Mouse (Mus musculus): Measurements from ENCODE around the gene Gphb5. TPM values are rescaled to one million over a fixed set of nuclear protein-coding genes. Genes with fewer than 3 reads are reported as not detected.
"Not testable (repeated sequence)": the region's sequence is repeated elsewhere in the genome, so short reads cannot be mapped to it uniquely, and the experiment has no call there.

Gene Gphb5
- not detected in 2 replicates for polyA plus RNA-seq (2012; rRNA removed)

- DNase-seq (ENCODE audit: low read depth), result no peak
Measured at GRCm38 (mm10) chr12:75416681-75417080, at the start of gene Gphb5. Gphb5 (minus strand) TSS chr12:75416781.

- no peak for DNase-seq (ENCODE audit: low read depth)
Measured at GRCm38 (mm10) chr12:75466206-75466605, 49.6 kb upstream of the Gphb5 start.

DNA sequence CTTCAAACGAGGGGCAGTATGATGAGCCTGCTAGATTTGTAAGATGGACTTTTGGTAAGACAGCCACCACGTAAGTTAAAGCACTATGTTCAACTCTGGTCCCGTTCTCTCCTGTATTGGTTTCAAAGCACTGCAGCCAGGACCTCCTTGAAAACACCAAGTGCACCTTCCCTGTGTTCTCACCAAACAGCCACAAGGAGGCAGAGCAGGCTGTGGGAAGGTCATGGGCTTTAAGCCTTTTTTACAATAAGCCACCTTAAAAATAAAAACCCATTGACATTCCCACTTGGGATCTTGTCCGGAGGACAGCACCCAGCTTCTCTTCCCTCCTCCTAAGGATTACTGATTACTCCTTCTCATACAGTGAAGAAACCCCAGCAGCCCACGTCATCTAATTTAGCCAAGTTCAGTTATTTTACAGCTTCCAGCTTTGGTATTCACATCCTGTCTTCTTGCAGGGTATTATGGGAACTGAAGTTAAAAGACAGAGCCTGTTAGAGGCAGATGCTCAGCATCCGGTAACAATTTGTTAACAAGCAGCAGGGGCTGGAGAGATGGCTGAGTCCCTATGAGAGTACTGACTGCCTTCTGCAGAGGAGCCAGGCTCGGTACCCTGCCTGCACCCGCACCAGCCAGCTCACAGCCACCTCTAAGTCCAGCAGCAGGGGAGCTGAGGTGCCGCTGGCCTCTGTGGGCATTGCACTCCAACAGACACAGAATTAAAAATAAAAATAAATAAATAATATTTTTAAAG, 47.6 kb upstream of the Gphb5 start:
- DNase-seq (ENCODE audit: low read depth), result no peak

DNA sequence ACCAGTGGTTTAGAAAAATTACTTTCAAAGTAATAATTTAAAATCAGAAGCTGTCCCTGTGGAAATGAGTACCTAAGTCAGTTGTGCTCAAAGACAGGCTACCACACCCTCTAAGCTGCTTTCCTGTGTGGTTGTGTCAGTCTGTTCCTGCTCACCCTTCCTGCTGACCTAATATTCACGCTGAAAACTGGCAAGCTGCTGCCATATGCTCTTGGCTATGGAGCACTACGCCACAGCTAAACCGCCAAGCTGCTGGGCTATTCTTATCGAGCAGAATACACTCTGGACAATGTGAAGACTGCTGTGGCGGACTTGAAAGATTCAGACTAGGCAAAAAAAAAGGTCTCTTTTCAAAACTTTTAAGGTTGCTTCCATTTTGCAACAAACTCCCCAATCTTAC, 44.0 kb upstream of the Gphb5 start:
- DNase-seq (ENCODE audit: low read depth), result no peak

- no peak for DNase-seq (ENCODE audit: low read depth)
Measured at GRCm38 (mm10) chr12:75459656-75460055, 43.1 kb upstream of the Gphb5 start.

DNA sequence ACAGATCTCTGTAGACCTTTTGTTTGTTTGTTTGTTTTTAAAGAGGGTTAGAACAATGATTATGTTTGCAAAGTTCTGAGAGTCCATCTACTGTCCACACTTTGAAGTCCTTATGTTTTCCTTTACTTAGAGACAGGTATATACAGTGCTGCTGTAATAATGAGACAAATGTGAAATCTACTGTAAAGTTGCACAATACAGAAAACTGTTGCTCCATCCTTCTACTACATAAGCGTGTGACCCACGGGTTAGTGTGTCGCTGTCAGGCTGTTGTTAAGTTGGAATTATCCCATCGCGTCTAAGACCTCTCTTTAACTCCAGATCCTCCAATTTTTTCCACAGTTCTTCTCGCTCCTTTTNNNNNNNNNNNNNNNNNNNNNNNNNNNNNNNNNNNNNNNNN, 36.9 kb upstream of the Gphb5 start:
- peak; percentile 54 for DNase-seq (ENCODE audit: low read depth)

DNA sequence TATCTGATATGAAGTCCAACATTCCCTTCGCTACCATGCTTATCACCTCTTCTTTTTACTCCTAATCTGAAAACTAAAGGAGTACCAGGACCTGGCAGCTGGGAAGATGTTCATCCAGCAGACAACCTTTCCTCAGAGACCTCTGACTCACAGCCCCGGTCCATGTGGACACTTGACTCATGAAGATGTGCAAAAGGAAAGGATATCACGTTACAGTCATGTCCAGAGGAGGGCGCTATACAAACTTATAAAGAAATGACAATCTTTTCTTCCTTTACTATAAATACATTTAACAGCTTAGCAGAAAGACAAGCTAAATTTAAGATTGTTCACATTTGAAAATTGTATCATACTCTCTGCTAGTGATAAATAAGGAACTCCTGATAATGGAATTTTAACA, 36.4 kb upstream of the Gphb5 start:
- DNase-seq (ENCODE audit: low read depth), result no peak

GRCm38 (mm10) chr12:75450592-75450991, 34.0 kb upstream of the Gphb5 start:
- DNase-seq (ENCODE audit: low read depth), result no peak

- DNase-seq (ENCODE audit: low read depth), result no peak
Measured at GRCm38 (mm10) chr12:75450011-75450410, 33.4 kb upstream of the Gphb5 start.

DNA sequence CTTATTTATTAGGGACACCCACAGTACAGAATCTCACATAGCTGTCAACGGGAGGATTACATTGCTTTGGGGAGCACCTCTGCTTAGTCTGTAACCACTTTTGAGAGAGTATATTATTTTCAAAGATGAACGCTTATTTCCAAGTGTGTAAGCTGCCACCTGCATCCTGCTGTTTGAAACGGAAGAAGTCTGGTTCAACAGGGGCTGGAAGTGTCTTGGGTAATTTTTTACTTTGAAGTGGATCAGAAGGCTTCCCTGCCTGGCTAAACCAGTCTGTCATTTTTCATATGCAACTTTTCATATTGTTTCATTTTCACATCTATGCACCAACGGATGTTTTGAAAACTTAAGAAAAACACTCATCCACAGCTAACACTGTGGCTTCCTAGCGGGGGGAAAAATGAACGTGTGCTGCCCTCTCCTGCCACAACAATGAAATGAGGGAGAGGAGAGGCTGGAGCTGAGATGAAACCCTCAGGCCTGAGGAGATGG, 32.9 kb upstream of the Gphb5 start:
- DNase-seq (ENCODE audit: low read depth), result no peak

DNA sequence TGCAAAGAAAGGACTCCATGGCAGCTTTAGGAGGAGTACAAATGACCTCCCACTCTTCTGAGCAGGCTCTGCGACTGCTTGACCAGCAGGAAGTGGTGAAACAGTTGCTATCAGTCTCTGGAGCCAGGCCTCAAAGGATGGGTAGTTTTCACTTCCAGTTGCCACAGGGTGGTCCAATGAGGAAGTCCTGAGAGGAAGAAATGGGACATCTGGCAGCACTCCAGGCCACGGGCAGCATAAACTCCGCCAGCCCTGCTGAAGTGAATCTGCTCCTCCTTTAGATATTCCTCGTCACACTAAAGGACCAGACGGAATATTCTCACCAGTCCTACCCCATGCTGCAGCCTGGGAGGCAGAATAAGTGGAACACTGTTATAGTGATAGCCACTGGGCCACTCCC, 32.3 kb upstream of the Gphb5 start:
- no peak for DNase-seq (ENCODE audit: low read depth)

GRCm38 (mm10) chr12:75446245-75446644, 29.7 kb upstream of the Gphb5 start:
- DNase-seq (ENCODE audit: low read depth), result no peak

GRCm38 (mm10) chr12:75432400-75432799, 15.8 kb upstream of the Gphb5 start:
- DNase-seq (ENCODE audit: low read depth), result not testable (repeated sequence)

DNA sequence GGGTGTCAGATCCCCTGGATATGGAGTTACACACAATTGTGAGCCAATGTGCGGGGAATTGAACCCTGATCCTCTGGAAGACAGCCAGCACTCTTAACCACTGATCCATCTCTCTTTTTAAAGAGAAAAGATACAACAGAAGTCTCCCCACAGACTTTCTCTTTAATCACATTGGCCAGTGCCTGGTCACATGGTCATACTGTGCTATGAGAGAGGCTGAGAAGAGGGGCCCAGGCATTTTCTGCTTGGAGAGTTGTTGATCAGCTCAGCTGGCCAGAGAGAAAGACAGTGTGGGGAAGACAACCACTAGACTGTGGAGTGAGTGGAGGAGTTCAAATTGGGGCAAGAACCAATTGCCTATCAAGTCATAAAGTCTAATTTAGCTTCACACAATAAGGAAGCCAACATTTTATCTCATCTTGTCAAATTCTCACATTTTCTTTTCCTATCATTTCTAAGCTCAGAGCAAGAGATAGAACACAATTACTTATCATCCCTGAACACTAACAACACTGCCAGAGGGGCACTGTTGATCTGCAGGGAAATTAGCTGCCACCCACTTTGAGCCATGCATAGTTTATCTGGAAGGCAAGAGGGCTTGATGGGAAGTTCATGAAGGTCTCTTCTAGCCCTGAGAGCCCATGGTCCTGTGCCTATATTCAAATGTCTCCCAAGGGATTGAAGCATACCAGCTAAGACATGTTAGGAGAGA, 13.3 kb upstream of the Gphb5 start:
- no peak for DNase-seq (ENCODE audit: low read depth)

DNA sequence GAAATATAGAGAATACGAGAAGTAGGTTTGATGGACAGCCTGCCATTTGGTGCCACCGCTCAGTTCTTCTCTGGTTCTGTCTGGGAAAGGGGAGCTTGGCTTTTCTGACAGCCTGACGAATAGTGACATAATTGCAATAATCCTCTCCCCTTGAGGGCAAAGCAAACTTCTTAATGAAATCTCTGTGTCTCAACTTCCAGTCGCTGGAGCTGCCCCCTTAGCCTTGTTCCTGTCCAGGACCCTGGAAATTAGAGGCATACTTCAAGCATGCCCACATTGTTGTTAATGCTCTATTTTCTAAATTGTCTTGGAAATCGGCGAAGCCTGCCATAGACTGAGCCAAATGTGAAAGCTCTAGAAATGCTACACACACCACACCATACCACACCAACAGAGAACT, 12.1 kb upstream of the Gphb5 start:
- DNase-seq (ENCODE audit: low read depth), result no peak

DNA sequence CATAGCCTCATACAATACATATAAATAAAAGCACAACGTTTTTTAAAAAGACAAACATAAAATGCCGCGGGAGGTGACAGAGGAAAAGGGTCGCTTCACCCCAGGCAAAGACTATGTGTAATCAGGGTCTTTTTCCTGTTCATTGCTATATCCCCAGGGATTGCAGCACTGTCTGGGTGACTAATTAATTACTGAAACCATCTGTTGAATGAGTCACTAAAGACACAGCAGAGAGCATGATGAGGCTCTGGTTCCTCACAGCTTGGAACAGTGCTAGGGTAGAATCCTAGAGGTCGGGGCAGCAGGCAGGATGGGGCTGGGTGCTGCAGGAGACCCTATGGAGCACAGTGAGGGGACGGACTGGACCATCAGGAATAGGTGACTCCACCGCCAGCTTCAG, 9.3 kb upstream of the Gphb5 start:
- no peak for DNase-seq (ENCODE audit: low read depth)

DNA sequence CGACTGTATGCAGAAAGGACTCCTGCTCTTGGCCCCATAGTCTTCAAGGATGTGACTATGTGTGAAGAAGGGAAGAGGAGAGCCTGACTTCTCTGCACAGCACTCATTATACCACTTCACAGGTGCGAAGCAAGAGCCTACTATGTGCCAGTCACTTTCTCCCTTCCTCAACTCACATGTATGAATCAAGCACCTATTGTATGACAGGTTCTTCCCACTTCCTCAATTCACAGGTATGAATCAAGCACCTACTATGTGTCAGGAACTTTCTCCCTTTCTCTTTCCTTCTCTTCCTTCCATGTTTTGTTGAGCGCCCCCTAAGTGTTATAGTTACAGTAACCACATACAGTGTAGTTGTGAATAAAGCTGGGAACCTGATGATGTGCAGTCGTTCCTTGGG, 8.2 kb upstream of the Gphb5 start:
- DNase-seq (ENCODE audit: low read depth), result no peak

DNA sequence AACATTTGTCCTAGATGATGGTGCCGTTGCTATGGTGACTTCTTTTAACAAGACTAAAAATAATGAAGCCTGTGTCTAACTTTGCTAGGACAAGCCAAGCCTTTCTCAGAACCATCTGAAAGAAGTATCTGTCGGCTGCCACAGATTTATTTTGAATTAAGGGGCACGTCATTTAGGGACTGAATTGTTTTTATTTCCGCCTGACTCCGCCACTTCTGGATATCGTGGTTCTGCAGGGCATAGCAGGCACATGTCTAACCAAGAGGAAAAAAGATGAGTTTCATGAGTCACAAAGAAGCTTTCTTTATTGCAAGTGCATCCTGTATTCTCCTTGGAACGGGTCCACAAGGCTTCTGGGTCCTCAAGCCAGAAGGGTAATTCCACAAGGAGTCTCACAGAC, 7.8 kb upstream of the Gphb5 start:
- no peak for DNase-seq (ENCODE audit: low read depth)

DNA sequence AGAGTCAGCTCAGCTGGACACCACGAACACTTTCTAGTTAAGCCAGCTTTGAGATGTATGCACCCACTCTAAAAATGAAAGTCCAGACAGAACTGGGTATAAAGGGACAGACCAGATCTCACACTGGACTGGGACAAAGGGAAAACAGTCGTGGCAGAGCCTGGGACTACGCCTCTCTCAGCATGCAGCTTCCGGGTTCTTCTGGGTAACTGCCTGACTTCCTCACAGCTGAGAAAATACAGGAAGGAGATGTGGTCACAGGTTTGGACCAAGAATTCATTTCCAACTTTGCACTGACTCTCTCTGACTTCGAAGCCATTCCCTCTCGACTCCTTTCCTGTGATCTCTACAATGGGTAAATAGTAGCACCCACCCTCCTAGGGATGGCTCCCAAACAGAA, 1.6 kb downstream of the Gphb5 start:
- DNase-seq (ENCODE audit: low read depth), result no peak

GRCm38 (mm10) chr12:75412964-75413363, 3.6 kb downstream of the Gphb5 start:
- no peak for DNase-seq (ENCODE audit: low read depth)

- no peak for DNase-seq (ENCODE audit: low read depth)
Measured at GRCm38 (mm10) chr12:75397077-75397476, 19.5 kb downstream of the Gphb5 start.

GRCm38 (mm10) chr12:75396616-75397015, 20.0 kb downstream of the Gphb5 start:
- DNase-seq (ENCODE audit: low read depth), result no peak
